Mouse (Mus musculus) liver (tissue): ENCODE measurements around the gene Klra6.
"Not testable (repeated sequence)": the region's sequence is repeated elsewhere in the genome, so short reads cannot be mapped to it uniquely, and the experiment has no call there.

Experiments used
- DNase-seq: peaks from one replicate; pipeline ENCODE4 v3.0.0-alpha.2; 2020; ENCODE audit warnings: mixed read lengths

Klra6 gene

GRCm38 (mm10) chr6:130026854-130027253, at the start of gene Klra6:
Gene Klra6 (minus strand): TSS chr6:130026954.
- no peak for DNase-seq

- not testable (repeated sequence) for DNase-seq
Observed at GRCm38 (mm10) chr6:130067171-130067570, 40.4 kb upstream of the Klra6 start, which contains the start of gene Klra4. Gene Klra4 (minus strand): TSS chr6:130067271.

GRCm38 (mm10) chr6:130065196-130065595, 38.4 kb upstream of the Klra6 start:
- DNase-seq, result no peak

- DNase-seq, result not testable (repeated sequence)
Observed at GRCm38 (mm10) chr6:130035146-130035545, 8.4 kb upstream of the Klra6 start.

- not testable (repeated sequence) for DNase-seq
Observed at GRCm38 (mm10) chr6:130031493-130032089, 4.8 kb upstream of the Klra6 start.
